Comparison of ENCODE assay signal across 8 mouse cellular contexts in the genomic region with DNA sequence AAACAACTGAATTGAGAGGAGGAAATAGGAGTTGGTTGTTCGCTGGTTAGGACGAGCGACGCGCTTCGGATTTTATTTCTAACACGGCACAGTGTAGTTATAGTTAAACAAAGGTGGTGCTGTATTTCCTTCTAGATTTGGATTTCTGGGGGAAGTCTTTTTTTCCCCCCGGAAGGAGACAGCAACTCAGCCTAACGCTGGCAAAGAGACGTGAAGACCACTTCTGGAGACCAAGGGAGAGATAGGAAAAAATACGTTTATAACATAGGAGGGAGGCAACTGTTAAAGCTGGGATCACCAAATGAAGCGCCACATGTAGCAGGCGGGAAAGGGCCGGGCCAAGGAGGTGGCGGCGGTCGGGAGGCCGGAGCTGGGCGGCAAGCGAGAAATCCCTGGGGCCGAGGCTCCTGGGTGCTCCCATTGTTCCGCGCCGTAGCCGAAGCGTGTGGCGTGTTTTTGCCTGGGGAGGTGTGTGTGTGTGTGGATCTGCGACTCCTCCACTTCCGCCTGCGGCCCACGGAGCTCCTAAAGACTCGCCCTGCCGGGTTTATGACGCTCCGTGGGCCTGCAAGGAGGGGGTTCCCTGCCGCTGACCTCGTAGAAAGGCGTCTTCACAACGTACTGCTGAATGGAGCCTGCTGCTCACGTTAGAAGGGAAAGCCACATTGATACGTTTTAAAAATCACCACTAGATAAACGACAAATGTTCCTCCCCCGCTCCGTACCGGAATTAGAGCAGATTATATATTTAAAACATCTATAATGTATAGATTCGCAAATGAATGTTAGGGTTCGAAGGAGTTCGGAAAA. TPM values are rescaled to one million over a fixed set of nuclear protein-coding genes. Genes with fewer than 3 reads are reported as not detected.
DNase-seq lines count a peak whose midpoint lies in the region; ATAC-seq and TF ChIP-seq lines count a peak whose summit lies in the region.

No protein-coding gene starts in this region.

- no peaks in the 10 kb centered on the region for H3K9me3 ChIP-seq in G1E (replicated peaks)
- no peaks in the 10 kb centered on the region for H3K9me3 ChIP-seq in hindbrain, embryonic 14.5 days (ENCODE audit: control insufficient read depth, low read length)

- peaks cover 29% of the 10 kb centered on the region for H3K4me1 ChIP-seq in G1E (ENCODE audit: insufficient read depth, low read depth, low read length)
- H3K4me1 ChIP-seq in hindbrain, embryonic 14.5 days (replicated peaks; ENCODE audit: control insufficient read depth, insufficient read depth, low read length) = peaks cover 15% of the 10 kb centered on the region

- intact Hi-C loops in left cerebral cortex, adult 2 months (cut with DNase I) = loop anchor here (10.0 kb wide), 1 partner anchor 937 kb away; a partner anchor contains a TSS

- H3K27me3 ChIP-seq in G1E (ENCODE audit: insufficient read depth, low read length) = no peaks in the 10 kb centered on the region
- H3K27me3 ChIP-seq in hindbrain, embryonic 14.5 days (ENCODE audit: control insufficient read depth, insufficient read depth, low read length) = no peaks in the 10 kb centered on the region

- DNase-seq in G1E (ENCODE audit: low spot score) = peak; percentile 49
- DNase-seq in cerebellum, adult 11 months = peak; percentile 55
- DNase-seq in gastrocnemius, adult 18-20 months (ENCODE audit: low spot score) = peak; percentile 52
- DNase-seq in hindbrain, embryonic 14.5 days (ENCODE audit: low spot score) = peak; percentile 64
- DNase-seq in left cerebral cortex, adult 2 months (ENCODE audit: extremely low spot score in 1 of 2, low spot score in 2 of 2) = peak; percentile 60 to 66
- DNase-seq in right cerebral cortex, postnatal 10 days (ENCODE audit: low spot score in 2 of 2) = peak; percentile 65 to 73
- peak; percentile 59 for DNase-seq in urinary bladder, postnatal 25 days (ENCODE audit: low spot score)

- TF ChIP-seq CTCF in G1E (IDR thresholded peaks at IDR 0.05; ENCODE audit: low read depth, low read length) = no peak
- TF ChIP-seq CTCF in left cerebral cortex, adult 2 months (IDR thresholded peaks at IDR 0.05) = no peak; the same call in 1 of the 2 replicates

- peak overlapping the region; percentile 99 for H3K27ac ChIP-seq in hindbrain, embryonic 14.5 days
- H3K27ac ChIP-seq in left cerebral cortex, adult 2 months = peak overlapping the region; percentile 96
- H3K27ac ChIP-seq in macrophage = peak overlapping the region; percentile 88

- H3K79me2 ChIP-seq in macrophage (ENCODE audit: inconsistent target) = no peaks in the 10 kb centered on the region

- no peaks in the 10 kb centered on the region for H3K36me3 ChIP-seq in G1E (replicated peaks)
- no peaks in the 10 kb centered on the region for H3K36me3 ChIP-seq in hindbrain, embryonic 14.5 days (replicated peaks; ENCODE audit: control insufficient read depth, insufficient read depth)
- H3K36me3 ChIP-seq in macrophage (ENCODE audit: inconsistent target) = no peaks in the 10 kb centered on the region

- WGBS in hindbrain, embryonic 14.5 days = under 1% methylated on average over 48 of the region's 48 CpGs
- 3% methylated on average over 41 of the region's 48 CpGs for WGBS in macrophage (ENCODE audit: missing documents)

- no peak for ATAC-seq in G1E (ENCODE audit: extremely low read depth, insufficient number of reproducible peaks, low FRiP score, poor library complexity, severe bottlenecking)
- ATAC-seq in hindbrain, embryonic 14.5 days (ENCODE audit: low FRiP score) = no peak

- H3K4me3 ChIP-seq in G1E (ENCODE audit: low read depth, low read length) (peak overlapping the region; percentile 86), macrophage (ENCODE audit: inconsistent target) (peak overlapping the region; percentile 49)
- H3K4me3 ChIP-seq in hindbrain, embryonic 14.5 days (replicated peaks; ENCODE audit: low read length) = peak overlapping the region; percentile 64
- peak overlapping the region; percentile 66 for H3K4me3 ChIP-seq in left cerebral cortex, adult 2 months

- peak overlapping the region; percentile 77 for H3K4me2 ChIP-seq in hindbrain, embryonic 14.5 days (replicated peaks)

- H3K9ac ChIP-seq in hindbrain, embryonic 14.5 days = peak overlapping the region; percentile 94

RNA-seq across cellular contexts. Expression of a gene that starts 2.5 kb away (rescaled TPM):
- 141 and 160 TPM in 2 replicates for total RNA-seq in G1E (2014; fragmentation: Nextera tagmentation)
- total RNA-seq in G1E (2017) = 62.9 and 73.6 TPM in 2 replicates
- 20.5 and 20.8 TPM in 2 replicates for polyA plus RNA-seq in G1E (2012)
- 10 to 100 TPM; 21.8 to 23.2 TPM for total RNA-seq in gastrocnemius, adult 18-20 months (2021)
- 26.8 and 33.1 TPM in 2 replicates for polyA plus RNA-seq in hindbrain, embryonic 14.5 days (2014; fragmentation: Nextera tagmentation; extraction: Ambion mirVana)
- 10 to 100 TPM; 51.6 to 52.1 TPM for total RNA-seq in left cerebral cortex, adult 2 months (2021)
- 100 to 1,000 TPM in 22 of 26 experiments, 10 to 100 TPM in 4; 46.2 to 299 (median 188) TPM for total RNA-seq in macrophage (2018; cell fraction: chromatin; rRNA removed)
- total RNA-seq in macrophage (2018; cell fraction: cytosol; rRNA removed) = 10 to 100 TPM in 24 of 26 experiments, 1 to 10 TPM in 2; 4.9 to 29.0 (median 20.5) TPM
- total RNA-seq in macrophage (2018; cell fraction: nucleus; rRNA removed) = 100 to 1,000 TPM in 9 of 26 experiments, 10 to 100 TPM in 17; 34.7 to 160 (median 79.6) TPM
- 14.8 to 17.0 TPM (median 16.7 TPM) in 3 replicates for polyA plus RNA-seq in macrophage (2018)

RNA-seq across cellular contexts. Expression of a gene that starts 8.7 kb away (rescaled TPM):
- 1.3 and 33.3 TPM in 2 replicates for total RNA-seq in G1E (2014; fragmentation: Nextera tagmentation)
- 1.8 and 2.0 TPM in 2 replicates for total RNA-seq in G1E (2017)
- 0.20 TPM in 2 replicates for polyA plus RNA-seq in G1E (2012)
- total RNA-seq in gastrocnemius, adult 18-20 months (2021) = under 1 TPM; 0.07 to 0.12 TPM
- 4.9 and 5.4 TPM in 2 replicates for polyA plus RNA-seq in hindbrain, embryonic 14.5 days (2014; fragmentation: Nextera tagmentation; extraction: Ambion mirVana)
- total RNA-seq in left cerebral cortex, adult 2 months (2021) = 1 to 10 TPM; 7.4 to 8.0 TPM
- 1 to 10 TPM in 2 of 26 experiments, under 1 TPM in 2, not detected in 22; 0.15 to 1.3 (median 0.61) TPM for total RNA-seq in macrophage (2018; cell fraction: chromatin; rRNA removed)
- total RNA-seq in macrophage (2018; cell fraction: cytosol; rRNA removed) = under 1 TPM in 5 of 26 experiments, not detected in 21; 0.04 to 0.26 (median 0.05) TPM
- under 1 TPM in 1 of 26 experiments, not detected in 25; 0.34 TPM for total RNA-seq in macrophage (2018; cell fraction: nucleus; rRNA removed)
- not detected in 3 replicates for polyA plus RNA-seq in macrophage (2018)

RNA-seq across cellular contexts. Expression of a gene that starts 20.0 kb away (rescaled TPM):
- total RNA-seq in G1E (2014; fragmentation: Nextera tagmentation) (0.30 and 0.87 TPM in 2 replicates), G1E (2017) (1.5 and 2.1 TPM in 2 replicates)
- polyA plus RNA-seq in G1E (2012) (0.55 and 0.65 TPM in 2 replicates), macrophage (2018) (0.09 to 0.53 TPM in 2 of 3 replicates, not detected in the other)
- total RNA-seq in gastrocnemius, adult 18-20 months (2021) = under 1 TPM; 0.34 to 0.64 TPM
- 5.7 and 6.3 TPM in 2 replicates for polyA plus RNA-seq in hindbrain, embryonic 14.5 days (2014; fragmentation: Nextera tagmentation; extraction: Ambion mirVana)
- 1 to 10 TPM; 2.7 to 5.0 TPM for total RNA-seq in left cerebral cortex, adult 2 months (2021)
- 1 to 10 TPM in 2 of 26 experiments, under 1 TPM in 2, not detected in 22; 0.23 to 1.8 (median 0.97) TPM for total RNA-seq in macrophage (2018; cell fraction: chromatin; rRNA removed)
- under 1 TPM in 12 of 26 experiments, not detected in 14; 0.03 to 0.15 (median 0.05) TPM for total RNA-seq in macrophage (2018; cell fraction: cytosol; rRNA removed)
- under 1 TPM in 5 of 26 experiments, not detected in 21; 0.12 to 0.34 (median 0.17) TPM for total RNA-seq in macrophage (2018; cell fraction: nucleus; rRNA removed)
